Mouse (Mus musculus): ENCODE results near the gene Aoc2. TPM values are rescaled to one million over a fixed set of nuclear protein-coding genes. Genes with fewer than 3 reads are reported as not detected.

Aoc2 gene
- total and polyA plus RNA-seq, 3 experiments = 12.1 to 21.1 TPM; not detected in 1

DNA sequence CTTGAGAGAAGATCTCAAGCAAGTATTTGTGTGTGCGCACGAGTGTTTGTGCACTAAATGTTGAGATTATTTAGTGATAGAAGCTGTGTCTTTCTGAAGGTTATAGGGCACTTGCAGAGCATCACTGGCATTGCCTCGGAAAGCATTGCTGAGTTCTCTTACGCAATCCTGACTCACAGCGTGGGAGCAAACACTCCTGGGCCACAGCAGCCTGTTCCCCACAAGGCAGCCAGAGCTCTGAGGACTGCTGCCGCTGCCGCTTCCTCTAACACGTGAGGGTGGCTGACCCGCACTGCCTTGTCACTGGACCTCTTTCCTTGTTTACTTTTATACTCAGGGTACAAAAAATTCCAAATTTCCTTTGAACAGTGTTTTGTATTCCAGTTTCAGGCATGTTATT is 37.6 kb upstream of the Aoc2 start:
- Histone ChIP-seq H3K4me1 (ENCODE audit: control insufficient read depth in 1 of 2, insufficient read depth in 2 of 2, low read length in 2 of 2) (no peaks in the 10 kb centered on the region), H3K9me3 (replicated peaks; ENCODE audit: insufficient read depth, low read length) (no peaks in the 10 kb centered on the region), H3K4me3 (ENCODE audit: control insufficient read depth in 1 of 2, insufficient read depth in 1 of 2, low read depth in 2 of 2, low read length in 2 of 2) (no peak overlapping the region), H3K9ac (ENCODE audit: control insufficient read depth, low read depth, low read length, poor library complexity, severe bottlenecking) (no peak overlapping the region), H3K79me2 (ENCODE audit: control insufficient read depth, insufficient read depth, low read length, poor library complexity) (no peaks in the 10 kb centered on the region), H3K27ac (ENCODE audit: control insufficient read depth, low read depth, low read length) (no peak overlapping the region), H3K27me3 (ENCODE audit: control insufficient read depth in 1 of 2, insufficient read depth in 2 of 2, low read length in 2 of 2) (no peaks in the 10 kb centered on the region), H3K36me3 (ENCODE audit: control insufficient read depth in 1 of 2, insufficient read depth in 2 of 2, low read length in 2 of 2) (peaks cover 0 to 23% of the 10 kb centered on the region in 2 experiments; a peak in 2 of 4 replicates)
- no peak for TF ChIP-seq TCF12 (IDR thresholded peaks at IDR 0.05; ENCODE audit: low read depth, low read length)
- no peak for TF ChIP-seq UBTF (IDR thresholded peaks at IDR 0.05; ENCODE audit: borderline replicate concordance, insufficient read depth, low read depth, low read length)
- TF ChIP-seq NELFE (IDR thresholded peaks at IDR 0.05; ENCODE audit: low read depth, low read length) = no peak
- TF ChIP-seq MAX (IDR thresholded peaks at IDR 0.05; ENCODE audit: low read length) = no peak
- no peak for TF ChIP-seq RAD21 (IDR thresholded peaks at IDR 0.05; ENCODE audit: low read depth, low read length)
- TF ChIP-seq TAL1 (IDR thresholded peaks at IDR 0.05; ENCODE audit: low read length) = no peak
- TF ChIP-seq ETS1 (IDR thresholded peaks at IDR 0.05; ENCODE audit: low read depth, low read length) = no peak
- no peak for TF ChIP-seq MAZ (IDR thresholded peaks at IDR 0.05; ENCODE audit: low read depth, low read length)
- TF ChIP-seq ZC3H11A (IDR thresholded peaks at IDR 0.05; ENCODE audit: low read depth, low read length) = no peak
- no peak for TF ChIP-seq KAT2A (conservative IDR thresholded peaks at IDR 0.05; ENCODE audit: low read depth, low read length)
- TF ChIP-seq BHLHE40 (IDR thresholded peaks at IDR 0.05; ENCODE audit: borderline replicate concordance, low read depth, low read length) = no peak
- TF ChIP-seq GABPA (IDR thresholded peaks at IDR 0.05; ENCODE audit: low read depth, low read length) = no peak
- no peak for TF ChIP-seq E2F4 (IDR thresholded peaks at IDR 0.05; ENCODE audit: borderline replicate concordance, low read depth, low read length)
- TF ChIP-seq CHD2 (IDR thresholded peaks at IDR 0.05; ENCODE audit: low read length) = no peak
- no peak for TF ChIP-seq MAFK (IDR thresholded peaks at IDR 0.05; ENCODE audit: borderline replicate concordance, low read depth, low read length)
- TF ChIP-seq HCFC1 (IDR thresholded peaks at IDR 0.05; ENCODE audit: low read depth, low read length) = no peak
- TF ChIP-seq POLR2AphosphoS2 (IDR thresholded peaks at IDR 0.05; ENCODE audit: low read length) = no peak
- no peak for TF ChIP-seq ZKSCAN1 (IDR thresholded peaks at IDR 0.05; ENCODE audit: low read depth, low read length)
- TF ChIP-seq NRF1 (IDR thresholded peaks at IDR 0.05; ENCODE audit: insufficient read depth, low read depth, low read length, poor library complexity, severe bottlenecking) = no peak
- no peak for DNase-seq (ENCODE audit: low read depth, low spot score)

DNA sequence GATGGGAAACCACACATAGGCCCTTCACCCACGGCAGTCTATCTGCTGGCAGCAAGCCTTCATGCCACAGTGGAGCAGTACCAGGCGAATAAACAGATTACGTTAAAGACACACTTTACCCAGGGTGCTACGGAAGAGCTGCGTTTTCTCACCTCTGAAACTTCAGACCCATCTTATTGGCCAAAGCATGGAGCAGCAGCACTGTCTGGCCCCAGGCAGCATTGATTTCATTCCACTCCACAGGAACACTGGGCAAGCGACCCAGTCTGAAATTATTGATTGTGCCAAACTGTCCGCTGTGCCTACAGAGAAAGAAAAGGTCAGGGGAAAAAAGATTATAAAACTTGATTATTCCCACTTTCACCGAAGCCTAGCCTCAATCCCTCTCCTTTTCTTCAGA is 33.6 kb upstream of the Aoc2 start:
- Histone ChIP-seq H3K4me1 (ENCODE audit: control insufficient read depth in 1 of 2, insufficient read depth in 2 of 2, low read length in 2 of 2) (no peaks in the 10 kb centered on the region), H3K4me3 (ENCODE audit: control insufficient read depth in 1 of 2, insufficient read depth in 1 of 2, low read depth in 2 of 2, low read length in 2 of 2) (no peak overlapping the region), H3K27me3 (ENCODE audit: control insufficient read depth in 1 of 2, insufficient read depth in 2 of 2, low read length in 2 of 2) (no peaks in the 10 kb centered on the region), H3K79me2 (ENCODE audit: control insufficient read depth, insufficient read depth, low read length, poor library complexity) (no peaks in the 10 kb centered on the region), H3K27ac (ENCODE audit: control insufficient read depth, low read depth, low read length) (no peak overlapping the region), H3K36me3 (ENCODE audit: control insufficient read depth in 1 of 2, insufficient read depth in 2 of 2, low read length in 2 of 2) (peaks cover 0 to 23% of the 10 kb centered on the region in 2 experiments; a peak in 2 of 4 replicates), H3K9me3 (replicated peaks; ENCODE audit: insufficient read depth, low read length) (no peaks in the 10 kb centered on the region), H3K9ac (ENCODE audit: control insufficient read depth, low read depth, low read length, poor library complexity, severe bottlenecking) (no peak overlapping the region)
- TF ChIP-seq ELF1 (IDR thresholded peaks at IDR 0.05; ENCODE audit: low read depth, low read length) = no peak
- TF ChIP-seq MAFK (IDR thresholded peaks at IDR 0.05; ENCODE audit: borderline replicate concordance, low read depth, low read length) = no peak
- no peak for TF ChIP-seq SMC3 (IDR thresholded peaks at IDR 0.05; ENCODE audit: low read depth, low read length)
- no peak for TF ChIP-seq RCOR1 (IDR thresholded peaks at IDR 0.05; ENCODE audit: low read depth, low read length)
- TF ChIP-seq MYC (IDR thresholded peaks at IDR 0.05; ENCODE audit: low read depth, low read length) = no peak
- no peak for TF ChIP-seq ZMIZ1 (IDR thresholded peaks at IDR 0.05; ENCODE audit: low read depth, low read length)
- TF ChIP-seq POLR2AphosphoS5 (IDR thresholded peaks at IDR 0.05; ENCODE audit: borderline replicate concordance, low read depth, low read length) = no peak
- no peak for TF ChIP-seq ETS1 (IDR thresholded peaks at IDR 0.05; ENCODE audit: low read depth, low read length)
- TF ChIP-seq ZC3H11A (IDR thresholded peaks at IDR 0.05; ENCODE audit: low read depth, low read length) = no peak
- no peak for DNase-seq (ENCODE audit: low read depth, low spot score)
